Mouse (Mus musculus): ENCODE measurements around the gene Atn1. TPM values are rescaled to one million over a fixed set of nuclear protein-coding genes. Genes with fewer than 3 reads are reported as not detected.
A peak's percentile ranks its signal among the peaks of the same experiment; 100 is the strongest.

The Atn1 gene
- polyA plus RNA-seq, 1 experiment from 2014 or later = 17.7 TPM

- Histone ChIP-seq H3K27ac (no peak overlapping the region), H3K4me2 (no peak overlapping the region), H3K4me1 (peaks cover 15% of the 10 kb centered on the region), H3K9ac (no peak overlapping the region), H3K27me3 (no peaks in the 10 kb centered on the region), H3K4me3 (replicated peaks) (no peak overlapping the region), H3K36me3 (peaks cover 83% of the 10 kb centered on the region), H3K9me3 (replicated peaks) (no peaks in the 10 kb centered on the region)
- ATAC-seq (replicated peaks; ENCODE audit: low FRiP score) = no peak
- 71% methylated on average over 8 of the region's 8 CpGs for WGBS
Observed at GRCm38 (mm10) chr6:124701338-124701737, 55.0 kb downstream of the Atn1 start.

GRCm38 (mm10) chr6:124699962-124700610, 56.2 kb downstream of the Atn1 start:
- Histone ChIP-seq H3K4me1 (peaks cover 15% of the 10 kb centered on the region), H3K9ac (no peak overlapping the region), H3K27ac (peak overlapping the region; percentile 24; the same call in 1 of the 2 replicates), H3K9me3 (replicated peaks) (no peaks in the 10 kb centered on the region), H3K36me3 (peaks cover 79% of the 10 kb centered on the region), H3K4me3 (replicated peaks) (no peak overlapping the region), H3K4me2 (no peak overlapping the region), H3K27me3 (no peaks in the 10 kb centered on the region)
- 67% methylated on average over 11 of the region's 11 CpGs for WGBS
- peak; percentile 12; the same call in 1 of the 2 replicates for ATAC-seq (replicated peaks; ENCODE audit: low FRiP score)

GRCm38 (mm10) chr6:124699366-124699765, 57.0 kb downstream of the Atn1 start:
- WGBS = 83% methylated on average over 4 of the region's 4 CpGs

GRCm38 (mm10) chr6:124698751-124699150, 57.6 kb downstream of the Atn1 start:
- WGBS = 74% methylated on average over 6 of the region's 6 CpGs
- no peak for ATAC-seq (replicated peaks; ENCODE audit: low FRiP score)
- H3K4me1 ChIP-seq = peaks cover 27% of the 10 kb centered on the region
- no peaks in the 10 kb centered on the region for H3K9me3 ChIP-seq (replicated peaks)
- H3K27me3 ChIP-seq = no peaks in the 10 kb centered on the region
- H3K27ac ChIP-seq = no peak overlapping the region
- H3K36me3 ChIP-seq = peaks cover 65% of the 10 kb centered on the region
- no peak overlapping the region for H3K4me2 ChIP-seq
- H3K9ac ChIP-seq = no peak overlapping the region
- no peak overlapping the region for H3K4me3 ChIP-seq (replicated peaks)

More at GRCm38 (mm10) chr6:124699366-124699765, 57.0 kb downstream of the Atn1 start:
- no peaks in the 10 kb centered on the region for H3K27me3 ChIP-seq
- no peak overlapping the region for H3K4me3 ChIP-seq (replicated peaks)
- H3K4me1 ChIP-seq = peaks cover 21% of the 10 kb centered on the region
- H3K9me3 ChIP-seq (replicated peaks) = no peaks in the 10 kb centered on the region
- peaks cover 71% of the 10 kb centered on the region for H3K36me3 ChIP-seq
- no peak overlapping the region for H3K27ac ChIP-seq
- no peak for ATAC-seq (replicated peaks; ENCODE audit: low FRiP score)
- H3K4me2 ChIP-seq = no peak overlapping the region
- H3K9ac ChIP-seq = no peak overlapping the region

GRCm38 (mm10) chr6:124696441-124697150, 59.7 kb downstream of the Atn1 start:
- peaks cover 44% of the 10 kb centered on the region for H3K36me3 ChIP-seq
- no peak overlapping the region for H3K27ac ChIP-seq
- peaks cover 36% of the 10 kb centered on the region for H3K4me1 ChIP-seq
- no peak overlapping the region for H3K4me2 ChIP-seq
- H3K9ac ChIP-seq = no peak overlapping the region
- WGBS = 89% methylated on average over 7 of the region's 7 CpGs
- no peak for ATAC-seq (replicated peaks; ENCODE audit: low FRiP score)
- no peaks in the 10 kb centered on the region for H3K27me3 ChIP-seq
- H3K9me3 ChIP-seq (replicated peaks) = no peaks in the 10 kb centered on the region
- no peak overlapping the region for H3K4me3 ChIP-seq (replicated peaks)

- 61% methylated on average over 15 of the region's 15 CpGs for WGBS
- Histone ChIP-seq H3K9ac (no peak overlapping the region), H3K4me3 (replicated peaks) (no peak overlapping the region), H3K27me3 (no peaks in the 10 kb centered on the region), H3K9me3 (replicated peaks) (no peaks in the 10 kb centered on the region), H3K36me3 (peaks cover 23% of the 10 kb centered on the region; the same call in 1 of the 2 replicates), H3K4me1 (peaks cover 29% of the 10 kb centered on the region), H3K4me2 (no peak overlapping the region), H3K27ac (peak overlapping the region; percentile 87)
- peak; percentile 15; the same call in 1 of the 2 replicates for ATAC-seq (replicated peaks; ENCODE audit: low FRiP score)
Observed at GRCm38 (mm10) chr6:124694166-124694955, 62.0 kb downstream of the Atn1 start.

GRCm38 (mm10) chr6:124693243-124693981, 62.9 kb downstream of the Atn1 start:
- no peak overlapping the region for H3K4me3 ChIP-seq (replicated peaks)
- H3K36me3 ChIP-seq = peaks cover 14% of the 10 kb centered on the region; the same call in 1 of the 2 replicates
- 22% methylated on average over 15 of the region's 15 CpGs for WGBS
- no peaks in the 10 kb centered on the region for H3K27me3 ChIP-seq
- H3K27ac ChIP-seq = peak overlapping the region; percentile 87
- no peak overlapping the region for H3K9ac ChIP-seq
- peak; percentile 88 for ATAC-seq (replicated peaks; ENCODE audit: low FRiP score)
- no peaks in the 10 kb centered on the region for H3K9me3 ChIP-seq (replicated peaks)
- H3K4me1 ChIP-seq = peaks cover 24% of the 10 kb centered on the region
- H3K4me2 ChIP-seq = no peak overlapping the region

MicroRNAs within 50 kb of the gene (microRNA counts, 519-probe panel; counts per million panel counts)
- 2,543 counts per million, percentile 48 among the panel's probes with 10 or more counts for microRNA mmu-miR-141
- microRNA mmu-miR-200c = 3,228 counts per million, percentile 86 among the panel's probes with 10 or more counts

Small RNA genes lying within 50 kb of the gene (microRNA-seq; reads per million reads assigned to microRNA genes)
- gene Mir141 = 626 reads per million, percentile 76 among the genes with 10 or more reads in this experiment
- gene Mir200c = 4,337 reads per million, percentile 92 among the genes with 10 or more reads in this experiment

Other genes starting within 250 kb of the Atn1 start
- gene C1ra, start 244.1 kb downstream of the Atn1 start, polyA plus RNA-seq (2015; fragmentation: Nextera tagmentation; extraction: Ambion mirVana) = 7.9 and 8.3 TPM in 2 replicates
- gene C1s1, start 214.2 kb downstream of the Atn1 start, polyA plus RNA-seq (2015; fragmentation: Nextera tagmentation; extraction: Ambion mirVana) = 21.8 and 23.1 TPM in 2 replicates
- gene C1rb, start 186.2 kb downstream of the Atn1 start, polyA plus RNA-seq (2015; fragmentation: Nextera tagmentation; extraction: Ambion mirVana) = not detected in 2 replicates
- 0.16 and 0.21 TPM in 2 replicates for gene C1s2, start 120.4 kb downstream of the Atn1 start, polyA plus RNA-seq (2015; fragmentation: Nextera tagmentation; extraction: Ambion mirVana)
- 77.4 and 80.4 TPM in 2 replicates for gene Lpcat3, start 93.5 kb downstream of the Atn1 start, polyA plus RNA-seq (2015; fragmentation: Nextera tagmentation; extraction: Ambion mirVana)
- 206 and 224 TPM in 2 replicates for gene Emg1, start 44.3 kb downstream of the Atn1 start, polyA plus RNA-seq (2015; fragmentation: Nextera tagmentation; extraction: Ambion mirVana)
- gene Phb2, start 44.2 kb downstream of the Atn1 start, polyA plus RNA-seq (2015; fragmentation: Nextera tagmentation; extraction: Ambion mirVana) = 401 and 402 TPM in 2 replicates
- gene Ptpn6, start 17.8 kb downstream of the Atn1 start, polyA plus RNA-seq (2015; fragmentation: Nextera tagmentation; extraction: Ambion mirVana) = 12.5 and 13.3 TPM in 2 replicates
- 516 and 519 TPM in 2 replicates for gene Grcc10, start 15.2 kb downstream of the Atn1 start, polyA plus RNA-seq (2015; fragmentation: Nextera tagmentation; extraction: Ambion mirVana)
- not detected in 2 replicates for gene Gm45234, start 503 bp downstream of the Atn1 start, polyA plus RNA-seq (2015; fragmentation: Nextera tagmentation; extraction: Ambion mirVana)
- 10.5 and 12.4 TPM in 2 replicates for gene Eno2, start 13.1 kb upstream of the Atn1 start, polyA plus RNA-seq (2015; fragmentation: Nextera tagmentation; extraction: Ambion mirVana)
- 0.37 and 0.90 TPM in 2 replicates for gene Lrrc23, start 23.2 kb upstream of the Atn1 start, polyA plus RNA-seq (2015; fragmentation: Nextera tagmentation; extraction: Ambion mirVana)
- gene Spsb2, start 52.1 kb upstream of the Atn1 start, polyA plus RNA-seq (2015; fragmentation: Nextera tagmentation; extraction: Ambion mirVana) = 15.3 and 18.2 TPM in 2 replicates
- 717 and 755 TPM in 2 replicates for gene Tpi1, start 57.8 kb upstream of the Atn1 start, polyA plus RNA-seq (2015; fragmentation: Nextera tagmentation; extraction: Ambion mirVana)
- gene Usp5, start 73.0 kb upstream of the Atn1 start, polyA plus RNA-seq (2015; fragmentation: Nextera tagmentation; extraction: Ambion mirVana) = 149 and 175 TPM in 2 replicates
- gene Cdca3, start 73.0 kb upstream of the Atn1 start, polyA plus RNA-seq (2015; fragmentation: Nextera tagmentation; extraction: Ambion mirVana) = 178 and 185 TPM in 2 replicates
- gene Gnb3, start 83.8 kb upstream of the Atn1 start, polyA plus RNA-seq (2015; fragmentation: Nextera tagmentation; extraction: Ambion mirVana) = 1.1 and 2.9 TPM in 2 replicates
- gene P3h3, start 101.2 kb upstream of the Atn1 start, polyA plus RNA-seq (2015; fragmentation: Nextera tagmentation; extraction: Ambion mirVana) = 23.7 and 28.6 TPM in 2 replicates
- gene Gpr162, start 107.5 kb upstream of the Atn1 start, polyA plus RNA-seq (2015; fragmentation: Nextera tagmentation; extraction: Ambion mirVana) = 1.2 and 1.6 TPM in 2 replicates
- gene Cd4, start 131.7 kb upstream of the Atn1 start, polyA plus RNA-seq (2015; fragmentation: Nextera tagmentation; extraction: Ambion mirVana) = 0.06 and 0.26 TPM in 2 replicates
- 1.7 and 1.8 TPM in 2 replicates for gene Lag3, start 155.2 kb upstream of the Atn1 start, polyA plus RNA-seq (2015; fragmentation: Nextera tagmentation; extraction: Ambion mirVana)
- gene Ptms, start 163.6 kb upstream of the Atn1 start, polyA plus RNA-seq (2015; fragmentation: Nextera tagmentation; extraction: Ambion mirVana) = 320 TPM in 2 replicates
- 357 and 385 TPM in 2 replicates for gene Mlf2, start 174.9 kb upstream of the Atn1 start, polyA plus RNA-seq (2015; fragmentation: Nextera tagmentation; extraction: Ambion mirVana)
- 163 and 164 TPM in 2 replicates for gene Cops7a, start 209.0 kb upstream of the Atn1 start, polyA plus RNA-seq (2015; fragmentation: Nextera tagmentation; extraction: Ambion mirVana)
- gene Pianp, start 240.2 kb upstream of the Atn1 start, polyA plus RNA-seq (2015; fragmentation: Nextera tagmentation; extraction: Ambion mirVana) = 1.4 and 3.1 TPM in 2 replicates

All from kidney, embryonic 15.5 days (tissue).